Mouse (Mus musculus) megakaryocyte, embryonic 14.5 days (primary cell): ENCODE measurements at regions not wholly inside any gene's neighbourhood (a gene's known extent, or its start where the extent isn't known, plus 50 kb on each side); places are given as distances from the start of the nearest gene placed in this dataset.

Experiments used
- FLI1 ChIP-seq: IDR thresholded peaks from 2 replicates; pipeline ENCODE4 v1.6.1; 2012; ENCODE audit warnings: low read length, inconsistent platforms, mixed read lengths
- GATA1 ChIP-seq: IDR thresholded peaks from 3 replicates; pipeline ENCODE4 v1.6.1; 2012; ENCODE audit warnings: mixed read lengths, low read length, inconsistent platforms, borderline replicate concordance

DNA sequence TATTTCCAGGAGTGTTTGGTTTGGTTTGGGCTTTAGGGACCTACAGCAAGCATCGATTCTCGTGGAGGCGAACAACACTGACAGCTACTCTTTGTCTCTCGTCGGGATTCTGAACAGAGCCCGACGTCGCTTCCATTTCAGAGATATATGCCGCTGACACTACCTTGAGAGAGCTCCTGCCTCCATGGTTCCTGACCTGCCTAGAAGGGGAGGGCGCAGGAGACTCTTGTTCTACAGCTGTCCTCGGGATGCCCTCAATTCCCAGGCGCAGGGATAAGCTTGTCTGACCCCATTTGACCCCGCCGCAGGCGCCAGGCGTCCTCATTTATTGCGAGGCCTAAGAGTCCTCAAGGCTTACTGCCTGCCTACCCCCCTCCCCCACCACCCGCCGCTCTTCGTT lies 80.5 kb downstream of the Cd83 start:
- TF ChIP-seq GATA1 (no peak), FLI1 (no peak)
